In genomic region chr2:157493240-157493639, GRCm38 (mm10) we compare ENCODE assay signal across 22 mouse cellular contexts.
DNase-seq lines count a peak whose midpoint lies in the region; ATAC-seq lines count a peak whose summit lies in the region.
"Had no signal": no experiment of that assay in that cellular context is flagged by ENCODE, and none has a peak within 500 bp of the region (broad histone marks: within the 10 kb centered on the region; RNA-seq: fewer than 3 reads in every experiment).

No protein-coding gene starts in this region.

- 92% methylated on average over 3 of the region's 3 CpGs for WGBS in hindbrain, embryonic 13.5 days

- peak; percentile 59 for DNase-seq in left cerebral cortex, adult 11 months (ENCODE audit: low spot score)
- no peak for DNase-seq in left cerebral cortex, postnatal 4 days
- peak; percentile 50 to 57 for DNase-seq in frontal cortex, postnatal 14 days (ENCODE audit: low spot score in 2 of 2)
- DNase-seq in left cerebral cortex, postnatal 14 days (ENCODE audit: low spot score in 2 of 2) = peak; percentile 72 to 87
- peak; percentile 78 to 85 for DNase-seq in right cerebral cortex, postnatal 36 days (ENCODE audit: low spot score in 2 of 2)
- DNase-seq in kidney, postnatal 25 days = no peak
- no peak for DNase-seq in adrenal gland, adult 18-20 months (ENCODE audit: low spot score in 2 of 2)
- DNase-seq: B cell, adult 2 months; cerebellum, adult 9-10 months; heart, adult 18-20 months; heart, postnatal 36 days; kidney, adult 11 months; liver, embryonic 13.5 days; thymus, postnatal 14 days had no signal

- intact Hi-C loops in left cerebral cortex, postnatal 4 days (cut with DNase I) = no loop called here
- intact Hi-C loops in left cerebral cortex, postnatal 14 days (cut with DNase I) = no loop called here

- H3K27ac ChIP-seq in hindbrain, embryonic 13.5 days = no peak overlapping the region
- H3K27ac ChIP-seq: forebrain, embryonic 15.5 days; heart, embryonic 13.5 days; limb, embryonic 12.5 days; liver, embryonic 13.5 days; lung, embryonic 15.5 days; midbrain, embryonic 13.5 days; neural tube, embryonic 13.5 days had no signal

- no peak overlapping the region for H3K4me2 ChIP-seq in hindbrain, embryonic 13.5 days
- H3K4me2 ChIP-seq: forebrain, embryonic 15.5 days; heart, embryonic 13.5 days; limb, embryonic 12.5 days; liver, embryonic 13.5 days; lung, embryonic 15.5 days; midbrain, embryonic 13.5 days; neural tube, embryonic 13.5 days had no signal

- no peak overlapping the region for H3K4me3 ChIP-seq in hindbrain, embryonic 13.5 days
- H3K4me3 ChIP-seq: forebrain, embryonic 15.5 days; heart, embryonic 13.5 days; limb, embryonic 12.5 days; liver, embryonic 13.5 days; lung, embryonic 15.5 days; midbrain, embryonic 13.5 days; neural tube, embryonic 13.5 days had no signal

- H3K9me3 ChIP-seq in hindbrain, embryonic 13.5 days = no peaks in the 10 kb centered on the region
- H3K9me3 ChIP-seq: forebrain, embryonic 15.5 days; heart, embryonic 13.5 days; limb, embryonic 12.5 days; liver, embryonic 13.5 days; lung, embryonic 15.5 days; midbrain, embryonic 13.5 days; neural tube, embryonic 13.5 days had no signal

- H3K9ac ChIP-seq in hindbrain, embryonic 13.5 days = no peak overlapping the region
- H3K9ac ChIP-seq: forebrain, embryonic 15.5 days; heart, embryonic 13.5 days; limb, embryonic 12.5 days; liver, embryonic 13.5 days; lung, embryonic 15.5 days; midbrain, embryonic 13.5 days; neural tube, embryonic 13.5 days had no signal

- no peaks in the 10 kb centered on the region for H3K36me3 ChIP-seq in hindbrain, embryonic 13.5 days
- H3K36me3 ChIP-seq: forebrain, embryonic 15.5 days; heart, embryonic 13.5 days; limb, embryonic 12.5 days; liver, embryonic 13.5 days; lung, embryonic 15.5 days; midbrain, embryonic 13.5 days; neural tube, embryonic 13.5 days had no signal

- ATAC-seq in hindbrain, embryonic 13.5 days (ENCODE audit: low FRiP score) = no peak
- ATAC-seq: forebrain, embryonic 15.5 days; hindbrain, embryonic 16.5 days; midbrain, embryonic 13.5 days had no signal

- H3K4me1 ChIP-seq in hindbrain, embryonic 13.5 days (replicated peaks) = peaks cover 15% of the 10 kb centered on the region
- H3K4me1 ChIP-seq: liver, embryonic 13.5 days; lung, embryonic 15.5 days had no signal

- H3K27me3 ChIP-seq in hindbrain, embryonic 13.5 days = no peaks in the 10 kb centered on the region
- H3K27me3 ChIP-seq: forebrain, embryonic 15.5 days; limb, embryonic 12.5 days; liver, embryonic 13.5 days; midbrain, embryonic 13.5 days; neural tube, embryonic 13.5 days had no signal

Comparison
In these comparisons a context has a peak if more than half of its experiments do, and no peak if none do; other contexts are left out.
1. DNase-seq: peak in left cerebral cortex, adult 11 months (single experiment), frontal cortex, postnatal 14 days (2 of 2), left cerebral cortex, postnatal 14 days (2 of 2) and right cerebral cortex, postnatal 36 days (2 of 2); none in left cerebral cortex, postnatal 4 days (single experiment), kidney, postnatal 25 days (0 of 2) and adrenal gland, adult 18-20 months (0 of 2).